Mouse (Mus musculus) skeletal muscle tissue, postnatal 0 days (tissue): ENCODE results near the gene Cphx3. TPM values are rescaled to one million over a fixed set of nuclear protein-coding genes. Genes with fewer than 3 reads are reported as not detected.

ENCODE experiments used
- polyA plus RNA-seq: library from polyadenylated mRNA; unstranded; fragments of >200 nt; fragmentation: Nextera tagmentation; extraction: Ambion mirVana; gene quantifications from 2 replicates; pipeline ENCODE4 v1.2.1, GENCODE M21; 2015

Gene Cphx3
- polyA plus RNA-seq = not detected in 2 replicates

DNA sequence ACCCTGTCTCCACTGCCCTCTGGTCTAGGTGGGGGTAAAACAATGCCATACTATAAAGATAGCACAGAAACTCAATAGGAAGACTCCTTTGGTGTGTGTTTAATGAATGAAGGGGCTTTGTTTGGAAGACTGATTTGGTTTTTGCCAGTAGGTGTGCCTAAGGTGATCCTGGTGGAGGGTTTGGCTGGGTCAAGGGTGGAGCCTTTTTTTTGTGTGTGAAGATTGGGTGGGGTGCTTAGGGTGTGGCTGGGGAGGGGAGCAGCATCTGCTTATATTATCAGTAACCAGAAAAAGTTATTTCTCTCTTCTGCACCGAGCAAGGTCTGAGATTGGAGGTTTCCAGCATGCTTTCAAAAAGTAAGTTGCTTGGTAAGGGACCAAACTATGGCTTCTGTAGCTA, at the start of gene Cphx3:
Gene Cphx3 (plus strand): TSS at position 301 of the 400 bp plus-strand sequence.

DNA sequence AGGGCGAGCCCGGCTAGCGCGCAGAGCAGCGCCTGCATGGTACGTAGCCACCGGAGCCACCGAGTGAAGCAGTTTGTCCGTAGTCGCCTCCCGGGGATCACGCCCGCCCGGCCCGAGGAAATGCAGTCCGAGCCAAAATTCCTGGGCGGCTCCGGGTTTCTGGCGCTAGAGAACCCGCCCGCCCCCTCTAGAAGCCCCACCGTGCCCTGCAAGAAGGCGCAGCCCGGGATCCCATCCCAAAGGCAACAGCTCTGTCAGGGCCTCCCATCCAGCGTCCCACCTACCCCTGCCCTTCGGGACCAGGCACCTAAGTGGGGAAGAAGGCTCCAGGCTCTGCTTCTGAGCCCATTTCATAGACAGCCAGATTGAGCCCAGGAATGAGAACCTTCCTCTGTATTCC, 39.5 kb upstream of the Cphx3 start, which contains the start of gene Gm9780:
Gene Gm9780 (minus strand): TSS at position 101 of the 400 bp plus-strand sequence.

DNA sequence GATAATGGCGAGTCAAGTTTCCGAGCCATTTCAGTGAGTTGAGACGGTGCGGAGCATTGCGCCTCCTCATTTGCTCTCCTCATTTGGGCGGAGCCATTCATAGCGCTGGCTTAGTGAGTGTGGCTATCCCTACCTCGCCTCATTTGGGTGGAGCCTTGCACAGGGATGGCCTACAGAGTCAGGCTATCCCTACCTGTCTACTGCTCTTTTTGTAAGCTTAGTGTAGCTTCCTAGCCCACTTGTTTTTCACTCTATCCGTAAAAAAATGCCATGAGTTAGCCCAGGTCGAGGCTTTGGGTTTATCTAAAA, 14.8 kb upstream of the Cphx3 start, which contains the start of gene Tmem254c:
Gene Tmem254c (minus strand): TSS at position 31 of the 309 bp plus-strand sequence.

DNA sequence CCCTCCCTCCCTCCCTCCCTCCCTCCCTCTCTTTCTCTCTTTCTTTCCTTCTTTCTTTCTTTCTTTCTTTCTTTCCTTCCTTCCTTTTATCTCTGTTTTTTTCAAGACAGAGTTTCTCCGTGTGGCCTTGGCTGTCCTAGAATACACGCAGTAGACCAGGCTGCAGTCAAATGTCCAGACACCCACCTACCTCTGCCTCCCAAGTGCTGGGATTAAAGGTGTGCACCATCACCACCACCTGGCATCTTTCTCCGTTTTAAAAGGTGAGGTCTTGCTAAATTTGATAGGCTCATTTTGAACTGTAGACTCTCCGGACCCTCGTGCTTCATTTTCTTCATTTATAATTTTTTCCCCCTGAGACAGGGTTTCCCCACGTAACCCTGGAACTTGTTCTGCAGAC, 881 bp upstream of the Cphx3 start, which contains the start of gene Cphx2:
Gene Cphx2 (plus strand): TSS at position 301 of the 400 bp plus-strand sequence.

DNA sequence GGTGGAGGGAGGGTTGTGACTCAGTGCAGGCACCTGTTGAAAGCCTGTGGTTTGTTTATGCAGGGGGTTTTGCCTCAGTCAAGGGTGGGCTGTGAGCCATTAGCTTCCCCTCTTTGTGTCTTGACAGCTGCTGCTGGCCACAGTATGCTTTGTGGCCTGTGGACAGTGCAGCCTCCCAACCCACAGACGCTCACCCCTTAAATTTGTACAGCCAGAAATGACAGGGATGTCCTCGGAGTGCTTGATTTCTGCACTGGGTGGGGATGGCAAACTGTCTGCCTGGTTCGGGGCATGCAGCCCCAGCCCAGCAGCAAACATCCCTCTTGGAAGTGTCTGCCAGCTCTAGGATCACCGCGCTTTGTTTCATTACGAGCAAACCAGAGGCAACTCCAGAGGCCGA, 36.1 kb downstream of the Cphx3 start, which contains the start of gene Duxbl2:
Gene Duxbl2 (plus strand): TSS at position 200 of the 400 bp plus-strand sequence.

DNA sequence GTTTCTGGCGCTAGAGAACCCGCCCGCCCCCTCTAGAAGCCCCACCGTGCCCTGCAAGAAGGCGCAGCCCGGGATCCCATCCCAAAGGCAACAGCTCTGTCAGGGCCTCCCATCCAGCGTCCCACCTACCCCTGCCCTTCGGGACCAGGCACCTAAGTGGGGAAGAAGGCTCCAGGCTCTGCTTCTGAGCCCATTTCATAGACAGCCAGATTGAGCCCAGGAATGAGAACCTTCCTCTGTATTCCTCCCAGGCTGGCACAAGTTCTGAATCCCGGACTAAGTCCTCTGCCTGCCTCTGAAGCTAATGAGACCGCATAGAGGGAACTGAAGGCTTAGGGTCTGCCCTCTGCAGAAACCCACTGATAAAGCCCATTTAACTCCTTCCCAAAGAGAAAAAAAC, 100.3 kb downstream of the Cphx3 start, which contains the start of gene Plac9b:
Gene Plac9b (minus strand): TSS at position 101 of the 400 bp plus-strand sequence.

DNA sequence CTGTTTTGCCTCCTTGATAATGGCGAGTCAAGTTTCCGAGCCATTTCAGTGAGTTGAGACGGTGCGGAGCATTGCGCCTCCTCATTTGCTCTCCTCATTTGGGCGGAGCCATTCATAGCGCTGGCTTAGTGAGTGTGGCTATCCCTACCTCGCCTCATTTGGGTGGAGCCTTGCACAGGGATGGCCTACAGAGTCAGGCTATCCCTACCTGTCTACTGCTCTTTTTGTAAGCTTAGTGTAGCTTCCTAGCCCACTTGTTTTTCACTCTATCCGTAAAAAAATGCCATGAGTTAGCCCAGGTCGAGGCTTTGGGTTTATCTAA, 124.8 kb downstream of the Cphx3 start, which contains the start of gene Tmem254b:
Gene Tmem254b (minus strand): TSS at position 116 of the 322 bp plus-strand sequence.

DNA sequence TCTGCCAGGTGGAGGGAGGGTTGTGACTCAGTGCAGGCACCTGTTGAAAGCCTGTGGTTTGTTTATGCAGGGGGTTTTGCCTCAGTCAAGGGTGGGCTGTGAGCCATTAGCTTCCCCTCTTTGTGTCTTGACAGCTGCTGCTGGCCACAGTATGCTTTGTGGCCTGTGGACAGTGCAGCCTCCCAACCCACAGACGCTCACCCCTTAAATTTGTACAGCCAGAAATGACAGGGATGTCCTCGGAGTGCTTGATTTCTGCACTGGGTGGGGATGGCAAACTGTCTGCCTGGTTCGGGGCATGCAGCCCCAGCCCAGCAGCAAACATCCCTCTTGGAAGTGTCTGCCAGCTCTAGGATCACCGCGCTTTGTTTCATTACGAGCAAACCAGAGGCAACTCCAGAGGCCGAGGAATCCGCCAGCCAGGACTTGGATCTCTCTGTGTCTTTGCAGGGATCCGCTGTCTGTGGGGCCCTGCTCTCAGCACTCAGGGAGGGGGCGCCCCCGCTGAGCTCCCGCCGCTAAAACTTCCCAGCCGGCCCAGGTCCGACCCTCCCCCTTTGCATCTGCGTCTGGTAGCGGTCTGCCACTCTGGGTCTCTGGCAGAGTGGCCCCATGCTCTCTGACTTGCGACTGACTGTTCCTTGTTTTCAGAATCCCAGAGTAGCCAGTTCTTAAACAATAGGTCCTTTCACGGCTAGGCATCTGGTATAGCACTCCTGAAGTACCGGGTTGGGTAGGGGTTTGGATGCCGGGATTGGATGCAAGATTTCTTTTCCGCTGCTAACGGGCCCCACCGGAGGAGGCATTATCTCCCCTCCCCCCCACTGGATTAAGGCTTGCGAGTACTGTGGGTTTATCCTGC, 175.9 kb downstream of the Cphx3 start, which contains the start of gene Duxbl3:
Gene Duxbl3 (plus strand): TSS at position 207 of the 862 bp plus-strand sequence.

Other genes with a start within 250 kb of the Cphx3 start
- gene Anxa11, start 240.1 kb upstream of the Cphx3 start, polyA plus RNA-seq = 85.0 and 87.0 TPM in 2 replicates
- gene Plac9a, start 179.2 kb upstream of the Cphx3 start, polyA plus RNA-seq = 2.8 and 3.4 TPM in 2 replicates
- gene Tmem254a, start 154.6 kb upstream of the Cphx3 start, polyA plus RNA-seq = 1.3 and 1.6 TPM in 2 replicates
- gene Cphx1, start 144.0 kb upstream of the Cphx3 start, polyA plus RNA-seq = 0.15 TPM in 1 of 2 replicates, not detected in the other
- 0.69 and 1.1 TPM in 2 replicates for gene Duxbl1, start 103.7 kb upstream of the Cphx3 start, polyA plus RNA-seq
- gene Gm9780, start 39.6 kb upstream of the Cphx3 start, polyA plus RNA-seq = 85.2 and 92.5 TPM in 2 replicates
- 20.6 and 23.9 TPM in 2 replicates for gene Tmem254c, start 14.9 kb upstream of the Cphx3 start, polyA plus RNA-seq
- not detected in 2 replicates for gene Cphx2, start 781 bp upstream of the Cphx3 start, polyA plus RNA-seq
- gene Duxbl2, start 36.1 kb downstream of the Cphx3 start, polyA plus RNA-seq = 0.94 TPM in 1 of 2 replicates, not detected in the other
- gene Plac9b, start 100.2 kb downstream of the Cphx3 start, polyA plus RNA-seq = 81.8 and 114 TPM in 2 replicates
- gene Tmem254b, start 124.7 kb downstream of the Cphx3 start, polyA plus RNA-seq = 12.2 and 17.6 TPM in 2 replicates
- 1.4 and 1.9 TPM in 2 replicates for gene Duxbl3, start 175.7 kb downstream of the Cphx3 start, polyA plus RNA-seq